Mouse (Mus musculus) forebrain, embryonic 14.5 days (tissue): Measurements from ENCODE around the gene Ckap4. TPM values are rescaled to one million over a fixed set of nuclear protein-coding genes. Genes with fewer than 3 reads are reported as not detected.

Experiments used
- ATAC-seq: fragments of 200-750 bp; cut with Nextera tagmentation; 2 replicates; pipeline ENCODE4 v1.8.0; 2017; ENCODE audit warnings: mild to moderate bottlenecking, moderate library complexity
- DNase-seq: peaks from one replicate; pipeline ENCODE4 v3.0.0-alpha.2; 2015; ENCODE audit warnings: low spot score
- H3K27ac ChIP-seq: fragments of 300-500 bp; sonication (generic); 2 replicates; pipeline ENCODE4 v1.5.1; 2014; ENCODE audit warnings: low read depth, mild to moderate bottlenecking, control low read depth, low read length, moderate library complexity
- H3K27me3 ChIP-seq: fragments of 300-500 bp; sonication (generic); replicated peaks from 2 replicates; pipeline ENCODE4 v1.6.1; 2014; ENCODE audit warnings: low read length, control low read depth, mixed read lengths; ENCODE audit not compliant: control insufficient read depth, insufficient read depth
- H3K36me3 ChIP-seq: fragments of 300-500 bp; sonication (generic); 2 replicates; pipeline ENCODE4 v1.6.1; 2014; ENCODE audit warnings: low read length, control low read depth; ENCODE audit not compliant: control insufficient read depth, insufficient read depth
- H3K4me1 ChIP-seq: fragments of 300-500 bp; sonication (generic); 2 replicates; pipeline ENCODE4 v1.6.1; 2014; ENCODE audit warnings: antibody characterized with exemption, low read length, control low read depth; ENCODE audit not compliant: control insufficient read depth, insufficient read depth
- H3K4me2 ChIP-seq: fragments of 300-500 bp; sonication (generic); 2 replicates; pipeline ENCODE4 v1.6.1; 2014; ENCODE audit warnings: mild to moderate bottlenecking, control low read depth, low read length
- H3K4me3 ChIP-seq: fragments of 300-500 bp; sonication (generic); 2 replicates; pipeline ENCODE4 v1.5.1; 2014; ENCODE audit warnings: low read depth, low read length, control low read depth
- H3K9ac ChIP-seq: fragments of 300-500 bp; sonication (generic); 2 replicates; pipeline ENCODE4 v1.6.1; 2014; ENCODE audit warnings: mild to moderate bottlenecking, low read length, control low read depth, moderate library complexity
- H3K9me3 ChIP-seq: fragments of 300-500 bp; sonication (generic); replicated peaks from 2 replicates; pipeline ENCODE4 v1.6.1; 2016; ENCODE audit warnings: low read length, control low read depth, mixed read lengths; ENCODE audit not compliant: control insufficient read depth
- WGBS: fragments of 180-500 bp; shearing (Covaris S2); extraction: QIAGEN DNeasy Blood & Tissue Kit; methylation state at CpG from one replicate; pipeline ENCODE4 v1.1.7; 2014; 5-methylcytosine and 5-hydroxymethylcytosine counted together
- polyA plus RNA-seq: library from polyadenylated mRNA; unstranded; fragments of >200 nt; fragmentation: Nextera tagmentation; extraction: Ambion mirVana; gene quantifications from 2 replicates; pipeline ENCODE4 v1.2.1, GENCODE M21; 2014

Ckap4 gene
- polyA plus RNA-seq, 1 experiment from 2014 or later: 40.1 TPM

DNA sequence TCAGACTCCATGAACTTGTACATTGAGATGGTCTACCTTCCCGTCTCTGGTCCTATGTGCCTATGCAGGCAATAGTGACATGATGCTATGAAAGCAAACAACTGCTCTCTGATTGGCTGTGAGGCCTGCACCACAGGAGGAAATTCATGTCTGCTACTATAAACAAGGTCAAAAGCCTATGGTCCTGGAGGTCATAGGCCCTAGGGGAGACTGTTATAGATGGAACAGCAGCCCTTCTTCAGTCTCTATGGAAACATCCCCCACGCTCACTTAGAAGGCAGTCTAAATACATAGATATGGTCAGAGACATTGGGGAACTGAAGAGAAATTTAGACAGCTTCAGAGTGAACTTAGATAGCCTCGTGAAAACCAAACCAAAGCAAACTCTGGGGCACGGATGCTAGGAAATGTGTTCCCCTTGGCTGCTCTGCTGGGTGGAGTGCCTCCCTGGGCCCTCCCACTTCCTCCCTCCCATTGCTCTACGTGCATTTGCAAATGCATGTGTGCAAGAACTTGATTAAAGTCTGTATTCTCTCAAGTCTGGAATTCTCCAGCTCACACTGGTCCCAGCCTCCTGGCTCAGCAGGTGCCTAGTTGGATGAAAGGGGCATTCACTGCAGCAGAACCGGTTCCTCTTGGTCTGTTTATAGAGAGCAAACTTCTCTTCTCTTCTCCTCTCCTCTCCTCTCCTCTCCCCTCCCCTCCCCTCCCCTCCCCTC is 20.6 kb upstream of the Ckap4 start:
- Histone ChIP-seq H3K4me1 (no peaks in the 10 kb centered on the region), H3K4me3 (no peak overlapping the region), H3K9ac (no peak overlapping the region), H3K9me3 (no peaks in the 10 kb centered on the region), H3K36me3 (no peaks in the 10 kb centered on the region), H3K4me2 (no peak overlapping the region), H3K27me3 (no peaks in the 10 kb centered on the region), H3K27ac (no peak overlapping the region)
- no peak for DNase-seq
- no peak for ATAC-seq
- 38% methylated on average over 6 of the region's 6 CpGs for WGBS

DNA sequence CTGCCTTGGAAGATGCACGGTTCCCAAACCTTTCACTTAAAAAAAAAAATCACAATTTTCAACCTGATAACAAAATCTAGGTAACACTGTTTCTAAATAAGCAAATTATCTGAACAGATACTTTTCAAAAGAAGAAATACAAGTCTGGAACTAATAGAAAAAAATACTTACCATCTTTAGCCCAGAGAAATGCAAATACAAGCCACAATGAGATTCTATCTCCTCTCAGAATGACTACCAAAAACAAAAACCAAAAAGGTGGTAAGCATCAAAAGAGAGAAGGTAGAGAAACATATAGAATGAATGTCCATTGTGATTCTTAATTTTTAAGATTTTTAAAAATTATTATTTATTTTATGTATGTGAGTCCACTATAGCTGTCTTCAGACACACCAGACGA is 18.6 kb upstream of the Ckap4 start:
- no peaks in the 10 kb centered on the region for H3K27me3 ChIP-seq
- no peaks in the 10 kb centered on the region for H3K36me3 ChIP-seq
- H3K9me3 ChIP-seq: no peaks in the 10 kb centered on the region
- H3K27ac ChIP-seq: no peak overlapping the region
- ATAC-seq (no peak), DNase-seq (no peak)
- 96% methylated on average over 2 of the region's 2 CpGs for WGBS
- H3K4me1 ChIP-seq: no peaks in the 10 kb centered on the region
- no peak overlapping the region for H3K4me2 ChIP-seq
- H3K9ac ChIP-seq: no peak overlapping the region
- H3K4me3 ChIP-seq: no peak overlapping the region

DNA sequence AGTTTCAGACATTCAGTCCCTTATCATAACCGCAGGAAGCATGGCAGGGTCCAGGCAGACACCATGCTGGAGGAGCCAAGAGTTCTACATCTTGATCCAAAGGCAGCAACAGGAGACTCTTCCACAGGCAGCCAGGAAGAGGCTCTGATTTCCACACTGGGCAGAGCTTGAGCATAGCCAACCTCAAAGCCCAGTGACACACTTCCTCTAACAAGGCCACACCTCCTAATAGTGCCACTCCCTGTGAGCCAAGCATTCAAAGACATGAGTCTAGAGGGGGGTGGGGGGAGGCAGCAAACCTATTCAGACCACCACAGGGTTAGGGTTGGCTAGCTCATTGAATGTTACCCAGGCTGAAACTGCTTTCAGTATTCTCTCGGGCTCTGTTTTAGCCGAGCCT is 18.0 kb upstream of the Ckap4 start:
- Histone ChIP-seq H3K27me3 (no peaks in the 10 kb centered on the region), H3K4me1 (no peaks in the 10 kb centered on the region), H3K9me3 (no peaks in the 10 kb centered on the region), H3K9ac (no peak overlapping the region), H3K4me3 (no peak overlapping the region), H3K27ac (no peak overlapping the region), H3K36me3 (no peaks in the 10 kb centered on the region), H3K4me2 (no peak overlapping the region)
- DNase-seq (no peak), ATAC-seq (no peak)
- WGBS: 88% methylated on average over 3 of the region's 3 CpGs

DNA sequence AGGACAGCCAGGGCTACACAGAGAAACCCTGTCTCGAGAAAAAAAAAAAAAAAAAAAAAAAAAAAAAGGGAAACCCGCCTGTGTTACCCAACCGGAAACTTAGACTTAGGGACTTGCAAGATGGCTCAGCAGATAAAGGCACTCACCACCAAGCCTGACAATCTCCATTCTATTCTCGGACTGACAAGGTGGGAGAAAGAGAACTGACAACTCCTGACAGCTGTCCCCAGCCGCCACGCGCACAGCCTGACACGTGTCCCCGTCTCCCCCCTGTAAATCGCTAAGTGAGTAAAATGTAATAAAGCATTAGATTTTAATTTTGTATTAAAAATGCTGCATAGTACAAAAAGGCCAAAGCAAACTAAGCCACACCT is 16.0 kb upstream of the Ckap4 start:
- Histone ChIP-seq H3K4me2 (no peak overlapping the region), H3K9ac (no peak overlapping the region), H3K4me1 (no peaks in the 10 kb centered on the region), H3K36me3 (no peaks in the 10 kb centered on the region), H3K27me3 (no peaks in the 10 kb centered on the region), H3K4me3 (no peak overlapping the region), H3K27ac (no peak overlapping the region), H3K9me3 (no peaks in the 10 kb centered on the region)
- no peak for DNase-seq
- 86% methylated on average over 9 of the region's 10 CpGs for WGBS
- no peak for ATAC-seq

DNA sequence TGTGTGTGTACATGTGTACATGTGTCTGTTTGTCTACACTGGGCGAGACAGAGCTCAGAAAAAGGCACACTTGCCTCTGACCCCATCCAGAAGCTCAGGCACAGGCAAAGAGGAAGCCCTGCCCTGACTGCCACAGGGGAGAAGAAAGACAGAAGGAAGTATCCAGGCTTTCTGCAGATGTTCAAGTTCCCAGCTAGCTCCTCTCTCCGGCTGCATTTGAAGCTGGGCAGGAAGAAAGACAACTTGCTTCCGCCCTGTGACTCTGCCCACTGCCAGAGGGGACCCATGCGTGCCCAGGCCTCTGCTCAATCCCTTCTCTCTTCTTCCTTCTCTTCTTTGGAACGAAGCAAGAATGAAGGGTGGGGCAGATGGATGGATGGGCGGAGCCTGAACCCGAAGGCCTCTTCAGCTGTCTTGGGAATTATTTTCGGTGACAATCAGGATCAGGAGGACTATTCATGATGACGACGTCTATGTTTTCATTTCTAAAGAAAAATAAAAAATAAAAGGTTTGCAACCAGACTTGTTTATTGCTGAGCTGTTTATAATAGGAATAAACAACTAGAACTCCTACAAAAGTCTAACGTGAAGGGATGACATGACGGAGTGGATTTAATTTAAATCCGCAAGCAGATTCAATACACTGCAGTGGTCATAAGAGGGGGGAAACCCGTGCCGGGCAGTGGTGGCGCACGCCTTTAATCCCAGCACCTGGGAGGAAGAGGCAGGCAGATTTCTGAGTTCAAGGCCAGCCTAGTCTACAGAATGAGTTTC is 15.5 kb upstream of the Ckap4 start:
- no peaks in the 10 kb centered on the region for H3K27me3 ChIP-seq
- H3K36me3 ChIP-seq: no peaks in the 10 kb centered on the region
- H3K27ac ChIP-seq: no peak overlapping the region
- no peak overlapping the region for H3K9ac ChIP-seq
- WGBS: 84% methylated on average over 17 of the region's 17 CpGs
- H3K4me3 ChIP-seq: no peak overlapping the region
- ATAC-seq: no peak
- H3K4me1 ChIP-seq: no peaks in the 10 kb centered on the region
- DNase-seq: no peak
- no peaks in the 10 kb centered on the region for H3K9me3 ChIP-seq
- H3K4me2 ChIP-seq: no peak overlapping the region

DNA sequence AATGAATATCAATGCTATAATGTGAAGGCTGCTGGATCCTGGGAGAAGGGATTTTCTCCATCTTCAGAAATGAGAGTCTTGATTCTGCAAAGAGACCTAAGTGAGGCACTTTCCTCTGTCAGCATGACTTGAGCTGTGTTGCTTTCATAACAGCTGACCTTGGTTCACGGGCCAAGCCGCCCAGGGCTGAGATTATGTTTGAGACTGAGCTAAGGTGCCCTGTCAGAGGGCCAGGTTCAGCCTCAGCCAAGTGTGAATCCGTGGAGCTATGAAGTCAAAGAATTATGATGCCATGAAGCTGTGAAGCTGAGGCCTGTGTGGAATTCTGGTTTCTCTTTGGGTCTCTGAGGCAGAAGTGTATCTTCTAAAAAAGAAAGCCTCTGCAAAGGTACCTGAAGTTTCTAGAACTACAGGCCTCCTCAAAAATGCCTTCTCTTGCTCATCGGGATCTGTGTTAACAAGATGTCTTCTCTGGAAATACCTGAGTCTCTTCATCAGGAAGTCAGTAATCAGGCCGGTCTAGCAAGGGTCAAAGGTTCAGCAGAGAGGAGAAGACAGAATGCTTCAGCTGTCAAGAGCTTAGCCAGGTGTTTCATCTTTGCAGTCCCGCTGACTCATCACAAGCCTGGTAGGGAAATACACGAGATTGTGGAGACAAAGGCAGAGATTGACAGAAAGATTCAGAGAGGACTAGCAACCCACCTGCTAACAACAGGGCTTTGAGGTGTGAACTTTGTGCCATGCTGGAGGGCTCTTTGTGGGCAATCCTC is 11.2 kb upstream of the Ckap4 start:
- DNase-seq: no peak
- Histone ChIP-seq H3K4me1 (no peaks in the 10 kb centered on the region), H3K9me3 (no peaks in the 10 kb centered on the region), H3K9ac (no peak overlapping the region), H3K27ac (no peak overlapping the region), H3K4me2 (no peak overlapping the region), H3K4me3 (no peak overlapping the region), H3K27me3 (no peaks in the 10 kb centered on the region), H3K36me3 (no peaks in the 10 kb centered on the region)
- no peak for ATAC-seq
- 83% methylated on average over 7 of the region's 7 CpGs for WGBS

DNA sequence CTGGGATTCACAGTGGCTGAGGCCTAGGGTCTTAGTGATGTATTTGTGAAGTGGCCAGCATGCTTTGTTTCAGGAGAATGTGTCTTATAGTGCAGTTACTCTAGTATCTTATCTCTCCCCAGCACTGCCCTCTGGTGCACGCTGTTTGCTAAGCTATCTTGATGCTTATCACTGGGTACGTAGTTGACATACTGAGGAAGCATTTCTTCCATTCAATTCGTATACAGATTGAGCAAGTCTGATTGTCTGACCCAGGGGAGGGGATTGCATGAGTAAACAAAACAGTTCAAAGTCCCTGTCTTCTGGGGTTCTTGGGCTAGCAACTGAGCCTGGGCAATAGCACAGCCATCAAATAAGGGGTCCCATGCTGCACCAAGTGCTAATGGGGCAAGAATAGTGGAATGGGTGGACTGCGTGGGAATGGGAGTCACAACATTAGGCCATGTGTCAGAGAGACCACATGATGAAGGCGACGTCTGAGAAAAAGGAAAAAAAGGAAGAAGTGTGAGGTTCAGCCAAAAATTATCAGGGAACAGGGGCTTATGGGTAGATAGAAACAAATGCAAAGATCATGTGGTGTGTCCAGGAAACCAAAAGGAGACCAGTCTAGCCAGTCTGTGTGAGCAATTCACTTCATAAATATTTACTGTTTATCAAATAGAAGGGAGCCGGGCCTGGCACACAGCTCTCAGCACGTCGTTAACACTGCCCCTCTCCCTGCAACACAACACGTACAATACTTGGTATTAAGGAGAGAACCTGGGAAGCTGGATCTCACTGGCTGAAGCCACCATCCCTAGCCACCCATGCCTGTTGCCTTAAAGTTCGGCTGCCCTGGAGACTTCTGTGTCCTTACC is 9.2 kb upstream of the Ckap4 start:
- H3K9me3 ChIP-seq: no peaks in the 10 kb centered on the region
- no peak overlapping the region for H3K27ac ChIP-seq
- peak; percentile 24 for DNase-seq
- no peaks in the 10 kb centered on the region for H3K36me3 ChIP-seq
- no peak overlapping the region for H3K9ac ChIP-seq
- no peak for ATAC-seq
- no peak overlapping the region for H3K4me3 ChIP-seq
- no peaks in the 10 kb centered on the region for H3K4me1 ChIP-seq
- H3K27me3 ChIP-seq: no peaks in the 10 kb centered on the region
- 67% methylated on average over 11 of the region's 11 CpGs for WGBS
- no peak overlapping the region for H3K4me2 ChIP-seq

DNA sequence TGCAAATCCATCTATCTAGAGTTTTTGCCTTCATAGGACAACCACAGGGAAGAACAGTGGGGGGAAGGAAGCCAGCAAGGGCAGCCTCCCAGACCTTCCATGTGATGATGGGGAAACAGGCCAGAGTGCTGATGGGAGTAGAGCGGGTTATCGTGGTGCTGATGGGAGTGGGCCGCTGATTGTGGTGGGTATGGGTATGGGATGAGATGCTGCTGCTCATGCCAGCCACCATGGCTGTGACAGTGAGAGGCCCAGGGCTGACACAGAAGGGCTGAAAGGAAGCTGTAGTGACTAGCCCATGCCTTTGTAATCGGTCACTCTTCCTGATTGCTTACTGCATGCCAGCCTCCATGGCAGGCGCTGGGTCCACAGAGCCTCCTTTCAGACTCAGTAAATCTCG is 5.8 kb upstream of the Ckap4 start:
- Histone ChIP-seq H3K9me3 (no peaks in the 10 kb centered on the region), H3K27me3 (no peaks in the 10 kb centered on the region), H3K27ac (no peak overlapping the region), H3K9ac (no peak overlapping the region), H3K36me3 (no peaks in the 10 kb centered on the region), H3K4me2 (no peak overlapping the region), H3K4me3 (no peak overlapping the region), H3K4me1 (no peaks in the 10 kb centered on the region)
- ATAC-seq (no peak), DNase-seq (no peak)
- 88% methylated on average over 6 of the region's 6 CpGs for WGBS
